Mouse (Mus musculus) forebrain, embryonic 10.5 days (tissue): Measurements from ENCODE around the gene Cfap69. TPM values are rescaled to one million over a fixed set of nuclear protein-coding genes. Genes with fewer than 3 reads are reported as not detected.

Experiments used
- DNase-seq: peaks from one replicate; pipeline ENCODE4 v3.0.0-alpha.2; 2017; ENCODE audit warnings: low spot score; ENCODE audit errors: extremely low spot score
- H3K27ac ChIP-seq: fragments of 300-500 bp; sonication (generic); 2 replicates; pipeline ENCODE4 v1.5.1; 2016; ENCODE audit warnings: mild to moderate bottlenecking
- H3K27me3 ChIP-seq: fragments of 300-500 bp; sonication (generic); 2 replicates; pipeline ENCODE4 v1.6.1; 2016; ENCODE audit warnings: mild to moderate bottlenecking; ENCODE audit not compliant: poor library complexity, severe bottlenecking
- H3K36me3 ChIP-seq: fragments of 300-500 bp; sonication (generic); replicated peaks from 2 replicates; pipeline ENCODE4 v1.6.1; 2016; ENCODE audit warnings: mild to moderate bottlenecking, moderate library complexity
- H3K4me1 ChIP-seq: fragments of 300-500 bp; sonication (generic); 2 replicates; pipeline ENCODE4 v1.6.1; 2016
- H3K4me3 ChIP-seq: fragments of 300-500 bp; sonication (generic); 2 replicates; pipeline ENCODE4 v1.5.1; 2016; ENCODE audit warnings: mild to moderate bottlenecking, moderate library complexity
- H3K9me3 ChIP-seq: fragments of 300-500 bp; sonication (generic); 2 replicates; pipeline ENCODE4 v1.6.1; 2016; ENCODE audit warnings: mild to moderate bottlenecking, moderate library complexity
- WGBS: fragments of 180-500 bp; shearing (Covaris S2); methylation state at CpG from one replicate; pipeline ENCODE4 v1.1.7; 2016; 5-methylcytosine and 5-hydroxymethylcytosine counted together
- polyA plus RNA-seq: library from polyadenylated mRNA; unstranded; fragments of >200 nt; fragmentation: Nextera tagmentation; extraction: Ambion mirVana; gene quantifications from 2 replicates; pipeline ENCODE4 v1.2.1, GENCODE M21; 2016

Cfap69 gene
- polyA plus RNA-seq, 1 experiment from 2014 or later: 3.8 TPM

DNA sequence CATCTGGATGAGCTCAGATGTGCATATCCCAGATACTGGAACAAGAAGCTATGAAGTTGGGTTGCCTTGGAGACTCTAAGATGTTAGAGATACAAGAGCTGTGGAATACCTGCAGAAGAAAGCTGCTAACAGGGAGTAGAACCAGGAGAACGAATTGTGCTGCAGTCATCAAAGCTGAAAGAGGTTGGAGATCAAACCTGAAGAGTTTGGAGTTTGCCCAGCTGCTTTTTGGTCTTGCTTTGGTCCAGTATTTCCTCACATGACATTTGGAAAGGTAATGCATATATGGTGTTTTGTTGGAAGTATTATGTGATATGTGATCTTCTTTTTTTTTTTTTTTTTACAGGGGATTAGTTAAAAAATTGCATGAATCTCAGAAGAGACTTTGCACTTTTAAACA lies 127.9 kb downstream of the Cfap69 start:
- H3K4me3 ChIP-seq: no peak overlapping the region
- H3K27ac ChIP-seq: no peak overlapping the region
- WGBS: 92% methylated on average over 1 of the region's 1 CpGs
- no peak for DNase-seq
- no peaks in the 10 kb centered on the region for H3K27me3 ChIP-seq
- no peaks in the 10 kb centered on the region for H3K9me3 ChIP-seq
- H3K4me1 ChIP-seq: no peaks in the 10 kb centered on the region
- H3K36me3 ChIP-seq: peaks cover 46% of the 10 kb centered on the region

DNA sequence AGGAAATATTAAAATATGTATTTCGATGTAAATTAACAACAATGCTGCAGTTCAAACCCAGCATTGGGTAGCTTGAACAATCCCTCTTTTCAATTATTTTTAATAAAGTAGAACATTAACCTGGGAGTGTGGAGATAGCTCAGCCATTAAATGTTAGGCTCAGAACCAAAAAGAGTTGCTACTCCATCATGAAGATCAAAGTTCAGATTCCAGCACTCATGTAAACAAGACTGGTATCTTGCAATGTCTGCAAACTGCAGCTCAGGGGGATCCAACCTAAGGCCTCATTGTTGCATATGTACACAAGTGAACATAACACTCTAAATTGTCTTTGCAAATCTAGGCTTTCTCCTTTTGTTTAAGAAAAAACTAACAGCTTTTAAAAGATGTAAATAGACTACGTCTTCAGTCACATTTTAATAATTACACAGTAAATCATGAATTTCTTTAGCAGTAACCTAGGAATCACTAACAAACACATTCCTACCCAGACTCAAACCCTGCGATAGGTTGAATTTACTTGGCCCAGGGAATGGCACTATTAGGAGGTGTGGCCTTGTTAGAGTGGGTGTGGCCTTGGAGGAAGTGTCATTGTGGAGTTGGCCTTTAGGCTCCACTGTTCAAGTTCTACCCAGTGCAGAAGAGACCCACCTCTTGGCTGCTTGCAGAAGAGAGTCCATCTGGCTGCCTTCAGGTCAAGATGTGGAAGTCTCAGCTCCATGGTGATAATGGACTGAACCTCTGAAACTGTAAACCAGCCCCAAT lies 130.2 kb downstream of the Cfap69 start:
- DNase-seq: no peak
- peaks cover 26% of the 10 kb centered on the region for H3K36me3 ChIP-seq
- H3K9me3 ChIP-seq: no peaks in the 10 kb centered on the region
- H3K27ac ChIP-seq: no peak overlapping the region
- no peak overlapping the region for H3K4me3 ChIP-seq
- 93% methylated on average over 3 of the region's 3 CpGs for WGBS
- H3K27me3 ChIP-seq: no peaks in the 10 kb centered on the region
- H3K4me1 ChIP-seq: no peaks in the 10 kb centered on the region

Other genes with a start within 250 kb of the Cfap69 start
- gene Cdk14, start 243.9 kb downstream of the Cfap69 start, polyA plus RNA-seq: 9.5 and 9.6 TPM in 2 replicates
- not detected in 2 replicates for gene 1700015F17Rik, start 185.1 kb downstream of the Cfap69 start, polyA plus RNA-seq
- gene Cldn12, start 149.3 kb downstream of the Cfap69 start, polyA plus RNA-seq: 37.8 and 40.2 TPM in 2 replicates
- gene Gtpbp10, start 104.7 kb downstream of the Cfap69 start, polyA plus RNA-seq: 39.2 and 40.0 TPM in 2 replicates
- 2.3 and 2.5 TPM in 2 replicates for gene Gm8773, start 90.4 kb downstream of the Cfap69 start, polyA plus RNA-seq
- 6.5 and 6.8 TPM in 2 replicates for gene Steap2, start 30.3 kb upstream of the Cfap69 start, polyA plus RNA-seq
- 5.5 and 6.4 TPM in 2 replicates for gene Steap1, start 85.1 kb upstream of the Cfap69 start, polyA plus RNA-seq